Mouse (Mus musculus) liver, postnatal 0 days (tissue): ENCODE measurements around the gene Lpgat1.

Experiments
- CTCF ChIP-seq: sonication (generic); IDR thresholded peaks from 2 replicates; pipeline ENCODE4 v1.5.1; 2016; ENCODE audit warnings: antibody characterized with exemption, low read depth
- EP300 ChIP-seq: IDR thresholded peaks from 2 replicates; pipeline ENCODE4 v1.6.1; 2016; ENCODE audit warnings: antibody characterized with exemption, low read depth, mild to moderate bottlenecking

- TF ChIP-seq CTCF = peak; percentile 39
- TF ChIP-seq EP300 = no peak
Measured at GRCm38 (mm10) chr1:191806740-191807139, 89.1 kb downstream of the Lpgat1 start.
